Mouse (Mus musculus): ENCODE results near the gene Taf1.

The Taf1 gene

GRCm38 (mm10) chrX:101532347-101533221 lies at the start of gene Taf1:
Taf1 (plus strand) TSS chrX:101532734.
- peak; percentile 96 for DNase-seq

- DNase-seq = peak; percentile 5 to 14
These were observed 45.9 kb upstream of the Taf1 start for GRCm38 (mm10) chrX:101486487-101487152.

GRCm38 (mm10) chrX:101504636-101505035 lies 27.9 kb upstream of the Taf1 start:
- DNase-seq = peak; percentile 1 to 3

- DNase-seq = no peak
These were observed 16.8 kb upstream of the Taf1 start for GRCm38 (mm10) chrX:101515710-101516109.

GRCm38 (mm10) chrX:101518006-101518405 lies 14.5 kb upstream of the Taf1 start:
- DNase-seq = no peak

- DNase-seq = peak in 1 of 2 experiments; percentile 32
These were observed 10.5 kb upstream of the Taf1 start for GRCm38 (mm10) chrX:101522027-101522426.

GRCm38 (mm10) chrX:101527356-101527755 lies 5.2 kb upstream of the Taf1 start:
- peak; percentile 20 to 47 for DNase-seq

- DNase-seq = no peak
These were observed 52.9 kb downstream of the Taf1 start for GRCm38 (mm10) chrX:101585455-101585854.

- no peak for DNase-seq
These were observed 83.6 kb downstream of the Taf1 start for GRCm38 (mm10) chrX:101616183-101616582.

GRCm38 (mm10) chrX:101617889-101618288 lies 85.4 kb downstream of the Taf1 start:
- DNase-seq = no peak

GRCm38 (mm10) chrX:101620317-101620716 lies 87.8 kb downstream of the Taf1 start:
- DNase-seq = no peak

GRCm38 (mm10) chrX:101622539-101622938 lies 90.0 kb downstream of the Taf1 start:
- no peak for DNase-seq

GRCm38 (mm10) chrX:101636821-101637525 lies 104.4 kb downstream of the Taf1 start:
- DNase-seq = no peak

- DNase-seq = no peak
These were observed 106.3 kb downstream of the Taf1 start for GRCm38 (mm10) chrX:101638856-101639255.

- DNase-seq = peak in 1 of 2 experiments; percentile 2
These were observed 106.8 kb downstream of the Taf1 start for GRCm38 (mm10) chrX:101639306-101639705.

GRCm38 (mm10) chrX:101639741-101640166 lies 107.2 kb downstream of the Taf1 start, which contains the start of gene Ogt:
Ogt (plus strand) TSS chrX:101640060.
- peak; percentile 92 to 94 for DNase-seq

GRCm38 (mm10) chrX:101640194-101641160 lies 107.9 kb downstream of the Taf1 start:
- peak; percentile 38 to 44 for DNase-seq

- DNase-seq = no peak
These were observed 108.6 kb downstream of the Taf1 start for GRCm38 (mm10) chrX:101641161-101641530.

GRCm38 (mm10) chrX:101642091-101642490 lies 109.6 kb downstream of the Taf1 start:
- no peak for DNase-seq

- DNase-seq = peak; percentile 5 to 19
These were observed 112.8 kb downstream of the Taf1 start for GRCm38 (mm10) chrX:101645286-101645685.

GRCm38 (mm10) chrX:101646621-101647020 lies 114.1 kb downstream of the Taf1 start:
- no peak for DNase-seq

Data from lung, adult 18-20 months (tissue).